Mouse (Mus musculus): ENCODE results near the gene Psors1c2. TPM values are rescaled to one million over a fixed set of nuclear protein-coding genes. Genes with fewer than 3 reads are reported as not detected.
"Not testable (repeated sequence)": the region's sequence is repeated elsewhere in the genome, so short reads cannot be mapped to it uniquely, and the experiment has no call there.

Gene Psors1c2
- polyA plus RNA-seq, 1 experiment from 2014 or later, result 0.81 TPM

DNA sequence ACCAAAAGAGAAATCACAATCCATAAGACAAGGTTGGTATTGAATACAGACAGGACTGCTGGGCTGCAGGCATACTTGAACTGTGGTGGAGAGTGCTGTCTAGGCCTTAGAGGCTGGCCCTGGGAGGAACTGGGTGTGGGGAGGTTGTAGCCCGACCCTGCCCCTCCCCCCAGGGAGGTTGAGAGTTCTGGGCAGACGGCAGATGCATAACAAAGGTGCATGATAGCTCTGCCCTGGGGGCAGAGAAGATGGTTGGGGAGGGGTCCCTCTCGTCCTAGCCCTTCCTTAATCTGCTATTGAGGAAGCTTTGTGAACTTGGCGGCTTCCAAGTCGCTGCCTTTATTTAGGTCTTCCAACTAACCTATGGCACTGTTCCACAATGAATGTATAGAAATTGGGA is 29.2 kb upstream of the Psors1c2 start:
- WGBS, result 33% methylated on average over 5 of the region's 5 CpGs
- no peak overlapping the region for H3K9ac ChIP-seq (replicated peaks; ENCODE audit: low read depth, low read length)
- no peaks in the 10 kb centered on the region for H3K36me3 ChIP-seq (ENCODE audit: control insufficient read depth, insufficient read depth, low read length)
- H3K4me2 ChIP-seq (replicated peaks; ENCODE audit: low read depth, low read length), result no peak overlapping the region
- no peak for ATAC-seq (ENCODE audit: insufficient number of reproducible peaks, insufficient read depth, low FRiP score, low read depth)
- no peak overlapping the region for H3K27ac ChIP-seq (ENCODE audit: low read length)
- no peaks in the 10 kb centered on the region for H3K9me3 ChIP-seq (ENCODE audit: control insufficient read depth, low read depth, low read length)
- no peaks in the 10 kb centered on the region for H3K4me1 ChIP-seq (ENCODE audit: control insufficient read depth, insufficient read depth, low read length)
- H3K4me3 ChIP-seq (ENCODE audit: low read depth, low read length), result no peak overlapping the region
- peaks cover 7% of the 10 kb centered on the region for H3K27me3 ChIP-seq (ENCODE audit: control insufficient read depth, insufficient read depth, low read length)

DNA sequence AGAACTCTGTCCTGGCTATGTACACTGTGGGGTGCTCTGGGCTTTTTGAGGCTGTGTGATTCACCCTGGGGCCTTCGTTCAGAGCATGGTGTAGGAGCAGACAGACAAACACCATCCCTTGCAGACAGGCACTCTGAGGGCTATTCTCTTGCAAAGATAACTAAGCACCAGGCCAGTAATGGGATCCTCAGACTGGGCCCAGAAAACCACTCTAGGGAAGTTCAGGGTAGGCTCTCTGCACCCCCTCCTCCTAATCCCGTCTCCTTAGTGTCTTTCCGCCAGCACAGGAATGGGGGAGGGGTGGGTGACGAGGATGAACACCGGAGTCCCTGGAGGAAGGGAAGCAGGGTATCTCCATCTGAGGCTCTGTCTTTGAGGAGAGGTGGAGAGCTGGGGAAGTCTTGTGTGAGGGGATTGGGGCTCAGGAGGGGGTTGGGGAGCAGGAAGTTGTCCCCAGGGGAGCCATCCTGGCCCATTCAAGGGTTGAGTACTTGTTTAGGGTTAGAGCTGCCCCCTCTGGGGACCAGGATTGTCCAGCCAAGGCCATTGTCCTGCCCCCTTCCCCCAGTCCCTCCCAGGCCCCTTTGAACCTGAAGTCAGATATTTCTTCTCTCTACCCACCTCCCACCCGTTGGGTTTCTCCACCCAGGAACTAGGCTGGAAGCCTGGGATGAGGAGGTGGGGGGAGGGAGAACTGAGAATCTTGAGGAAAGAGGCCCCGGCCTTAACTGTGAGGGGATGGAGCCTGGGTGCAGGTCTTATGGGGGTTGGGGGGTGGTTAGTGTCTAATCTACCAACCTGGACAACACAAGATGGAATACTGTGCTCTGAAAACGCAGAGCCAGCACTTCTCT is 28.1 kb upstream of the Psors1c2 start:
- H3K4me1 ChIP-seq (ENCODE audit: control insufficient read depth, insufficient read depth, low read length), result no peaks in the 10 kb centered on the region
- H3K4me3 ChIP-seq (ENCODE audit: low read depth, low read length), result no peak overlapping the region
- H3K27ac ChIP-seq (ENCODE audit: low read length), result no peak overlapping the region
- WGBS, result 33% methylated on average over 8 of the region's 8 CpGs
- no peaks in the 10 kb centered on the region for H3K36me3 ChIP-seq (ENCODE audit: control insufficient read depth, insufficient read depth, low read length)
- no peak for ATAC-seq (ENCODE audit: insufficient number of reproducible peaks, insufficient read depth, low FRiP score, low read depth)
- H3K9me3 ChIP-seq (ENCODE audit: control insufficient read depth, low read depth, low read length), result no peaks in the 10 kb centered on the region
- no peak overlapping the region for H3K4me2 ChIP-seq (replicated peaks; ENCODE audit: low read depth, low read length)
- no peak overlapping the region for H3K9ac ChIP-seq (replicated peaks; ENCODE audit: low read depth, low read length)
- H3K27me3 ChIP-seq (ENCODE audit: control insufficient read depth, insufficient read depth, low read length), result peaks cover 7% of the 10 kb centered on the region

DNA sequence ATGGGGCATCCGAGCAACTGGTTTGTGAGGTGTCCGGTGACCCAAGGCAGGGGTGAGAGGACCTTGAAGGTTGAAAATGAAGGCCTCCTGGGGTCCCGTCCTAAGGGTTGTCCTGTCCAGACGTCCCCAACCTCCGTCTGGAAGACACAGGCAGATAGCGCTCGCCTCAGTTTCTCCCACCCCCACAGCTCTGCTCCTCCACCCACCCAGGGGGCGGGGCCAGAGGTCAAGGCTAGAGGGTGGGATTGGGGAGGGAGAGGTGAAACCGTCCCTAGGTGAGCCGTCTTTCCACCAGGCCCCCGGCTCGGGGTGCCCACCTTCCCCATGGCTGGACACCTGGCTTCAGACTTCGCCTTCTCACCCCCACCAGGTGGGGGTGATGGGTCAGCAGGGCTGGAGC is 27.2 kb upstream of the Psors1c2 start, which contains the start of gene Pou5f1:
Gene Pou5f1, plus strand, starts transcription at position 243 of the 400 bp plus-strand sequence.
- Histone ChIP-seq H3K9me3 (ENCODE audit: control insufficient read depth, low read depth, low read length) (no peaks in the 10 kb centered on the region), H3K9ac (replicated peaks; ENCODE audit: low read depth, low read length) (no peak within 1 kb of the TSS), H3K4me2 (replicated peaks; ENCODE audit: low read depth, low read length) (no peak within 1 kb of the TSS), H3K27me3 (ENCODE audit: control insufficient read depth, insufficient read depth, low read length) (peaks cover 7% of the 10 kb centered on the region), H3K36me3 (ENCODE audit: control insufficient read depth, insufficient read depth, low read length) (no peaks in the 10 kb centered on the region), H3K4me3 (ENCODE audit: low read depth, low read length) (no peak within 1 kb of the TSS), H3K4me1 (ENCODE audit: control insufficient read depth, insufficient read depth, low read length) (no peaks in the 10 kb centered on the region), H3K27ac (ENCODE audit: low read length) (no peak within 1 kb of the TSS)
- 42% methylated on average over 13 of the region's 13 CpGs for WGBS
- no peak for ATAC-seq (ENCODE audit: insufficient number of reproducible peaks, insufficient read depth, low FRiP score, low read depth)

DNA sequence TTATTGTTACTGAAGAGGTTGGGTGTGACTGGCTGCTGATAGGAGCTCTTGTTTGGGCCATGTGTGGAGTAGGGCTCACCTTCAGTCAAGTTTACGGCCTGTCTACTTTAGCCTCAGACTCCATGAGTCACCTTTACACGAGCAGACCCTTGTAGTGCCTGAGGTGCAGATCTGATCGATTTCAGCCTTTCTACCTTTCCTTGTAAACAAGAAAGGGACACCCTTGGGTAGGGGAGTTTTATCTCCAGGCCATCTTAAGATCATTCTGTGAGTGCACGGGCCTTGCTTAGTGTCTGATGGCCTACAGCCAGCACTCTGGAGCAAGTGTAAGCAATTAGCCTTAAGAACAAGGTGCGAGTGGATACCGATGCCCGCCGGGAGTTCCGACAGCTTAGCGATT is 26.1 kb upstream of the Psors1c2 start:
- no peak overlapping the region for H3K27ac ChIP-seq (ENCODE audit: low read length)
- 16% methylated on average over 10 of the region's 10 CpGs for WGBS
- no peak overlapping the region for H3K9ac ChIP-seq (replicated peaks; ENCODE audit: low read depth, low read length)
- no peak overlapping the region for H3K4me3 ChIP-seq (ENCODE audit: low read depth, low read length)
- H3K4me2 ChIP-seq (replicated peaks; ENCODE audit: low read depth, low read length), result no peak overlapping the region
- H3K36me3 ChIP-seq (ENCODE audit: control insufficient read depth, insufficient read depth, low read length), result no peaks in the 10 kb centered on the region
- H3K27me3 ChIP-seq (ENCODE audit: control insufficient read depth, insufficient read depth, low read length), result peaks cover 7% of the 10 kb centered on the region
- no peaks in the 10 kb centered on the region for H3K4me1 ChIP-seq (ENCODE audit: control insufficient read depth, insufficient read depth, low read length)
- no peak for ATAC-seq (ENCODE audit: insufficient number of reproducible peaks, insufficient read depth, low FRiP score, low read depth)
- H3K9me3 ChIP-seq (ENCODE audit: control insufficient read depth, low read depth, low read length), result no peaks in the 10 kb centered on the region

DNA sequence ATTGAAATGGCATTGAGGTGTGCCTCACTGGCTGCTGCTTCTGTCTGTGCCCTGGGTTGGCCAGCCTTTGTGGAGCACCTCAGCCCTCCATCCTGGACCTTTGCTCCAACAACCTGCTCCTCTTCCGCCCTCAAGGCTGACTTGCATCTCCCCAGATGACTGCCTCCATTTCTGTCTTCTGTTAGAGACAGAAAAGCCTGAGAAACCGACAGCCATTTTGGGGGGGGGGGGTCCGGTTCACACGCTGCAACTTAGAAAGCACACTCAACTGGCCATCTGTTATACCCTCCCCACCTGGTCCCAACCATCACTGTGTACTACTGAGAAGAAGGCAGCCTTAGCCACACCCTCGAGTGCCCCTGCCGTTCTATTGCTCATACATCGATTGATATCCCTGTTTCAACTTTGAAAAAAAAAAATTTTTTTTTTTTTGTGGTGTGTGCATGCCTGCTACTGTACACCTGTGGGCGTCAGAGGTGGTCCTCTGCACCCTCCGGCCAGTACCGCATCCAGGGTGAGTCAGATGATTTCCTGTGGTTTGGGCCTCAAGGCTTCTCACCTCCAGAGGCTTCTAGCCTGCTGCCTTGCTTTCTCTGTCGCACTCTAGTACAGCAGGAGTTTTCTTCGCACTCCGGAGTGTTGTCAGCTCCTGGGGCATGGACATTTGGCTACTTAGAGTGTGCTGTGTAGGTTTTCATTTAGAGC is 25.3 kb upstream of the Psors1c2 start:
- no peak for ATAC-seq (ENCODE audit: insufficient number of reproducible peaks, insufficient read depth, low FRiP score, low read depth)
- Histone ChIP-seq H3K4me2 (replicated peaks; ENCODE audit: low read depth, low read length) (no peak overlapping the region), H3K9me3 (ENCODE audit: control insufficient read depth, low read depth, low read length) (no peaks in the 10 kb centered on the region), H3K27ac (ENCODE audit: low read length) (no peak overlapping the region), H3K9ac (replicated peaks; ENCODE audit: low read depth, low read length) (no peak overlapping the region), H3K27me3 (ENCODE audit: control insufficient read depth, insufficient read depth, low read length) (peaks cover 7% of the 10 kb centered on the region), H3K4me3 (ENCODE audit: low read depth, low read length) (no peak overlapping the region), H3K4me1 (ENCODE audit: control insufficient read depth, insufficient read depth, low read length) (no peaks in the 10 kb centered on the region), H3K36me3 (ENCODE audit: control insufficient read depth, insufficient read depth, low read length) (no peaks in the 10 kb centered on the region)
- 30% methylated on average over 13 of the region's 13 CpGs for WGBS

DNA sequence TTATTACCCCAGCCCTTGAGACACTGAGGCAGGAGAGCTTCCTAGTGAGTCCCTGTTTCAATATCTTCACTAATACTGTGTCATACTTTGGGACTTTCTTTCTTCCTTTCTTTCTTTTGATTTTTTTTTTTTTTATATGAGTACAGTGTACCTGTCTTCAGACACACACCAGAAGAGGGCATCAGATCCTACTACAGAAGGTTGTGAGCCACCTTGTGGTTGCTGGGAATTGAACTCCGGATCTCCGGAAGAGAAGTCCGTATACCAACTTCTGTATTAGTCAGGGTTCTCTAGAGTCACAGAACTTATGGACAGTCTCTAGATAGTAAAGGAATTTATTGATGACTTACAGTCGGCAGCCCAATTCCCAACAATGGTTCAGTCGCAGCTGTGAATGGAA is 24.7 kb upstream of the Psors1c2 start:
- H3K27me3 ChIP-seq (ENCODE audit: control insufficient read depth, insufficient read depth, low read length); H3K36me3 ChIP-seq (ENCODE audit: control insufficient read depth, insufficient read depth, low read length); H3K9ac ChIP-seq (replicated peaks; ENCODE audit: low read depth, low read length); H3K27ac ChIP-seq (ENCODE audit: low read length); H3K4me2 ChIP-seq (replicated peaks; ENCODE audit: low read depth, low read length); H3K4me3 ChIP-seq (ENCODE audit: low read depth, low read length); ATAC-seq (ENCODE audit: insufficient number of reproducible peaks, insufficient read depth, low FRiP score, low read depth); H3K9me3 ChIP-seq (ENCODE audit: control insufficient read depth, low read depth, low read length); H3K4me1 ChIP-seq (ENCODE audit: control insufficient read depth, insufficient read depth, low read length): not testable (repeated sequence)
- 57% methylated on average over 5 of the region's 5 CpGs for WGBS

DNA sequence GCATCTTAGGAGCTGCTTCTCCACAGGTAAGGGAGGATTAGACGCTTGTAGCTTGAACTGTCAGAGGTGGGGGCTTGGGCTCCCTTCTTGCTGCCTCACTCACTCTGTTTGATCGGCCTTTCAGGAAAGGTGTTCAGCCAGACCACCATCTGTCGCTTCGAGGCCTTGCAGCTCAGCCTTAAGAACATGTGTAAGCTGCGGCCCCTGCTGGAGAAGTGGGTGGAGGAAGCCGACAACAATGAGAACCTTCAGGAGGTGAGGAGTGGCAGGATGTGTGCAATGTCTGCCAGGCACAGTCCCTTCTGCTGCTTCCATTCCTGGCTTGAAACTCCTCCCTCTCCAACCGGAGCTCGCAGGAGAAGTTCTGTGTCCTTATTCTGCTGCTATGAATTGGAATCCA is 23.7 kb upstream of the Psors1c2 start:
- no peak for ATAC-seq (ENCODE audit: insufficient number of reproducible peaks, insufficient read depth, low FRiP score, low read depth)
- Histone ChIP-seq H3K9me3 (ENCODE audit: control insufficient read depth, low read depth, low read length) (no peaks in the 10 kb centered on the region), H3K4me3 (ENCODE audit: low read depth, low read length) (no peak overlapping the region), H3K27me3 (ENCODE audit: control insufficient read depth, insufficient read depth, low read length) (peaks cover 7% of the 10 kb centered on the region), H3K27ac (ENCODE audit: low read length) (no peak overlapping the region), H3K36me3 (ENCODE audit: control insufficient read depth, insufficient read depth, low read length) (no peaks in the 10 kb centered on the region), H3K4me1 (ENCODE audit: control insufficient read depth, insufficient read depth, low read length) (peaks cover 1% of the 10 kb centered on the region), H3K4me2 (replicated peaks; ENCODE audit: low read depth, low read length) (no peak overlapping the region), H3K9ac (replicated peaks; ENCODE audit: low read depth, low read length) (no peak overlapping the region)
- WGBS, result 16% methylated on average over 8 of the region's 8 CpGs

DNA sequence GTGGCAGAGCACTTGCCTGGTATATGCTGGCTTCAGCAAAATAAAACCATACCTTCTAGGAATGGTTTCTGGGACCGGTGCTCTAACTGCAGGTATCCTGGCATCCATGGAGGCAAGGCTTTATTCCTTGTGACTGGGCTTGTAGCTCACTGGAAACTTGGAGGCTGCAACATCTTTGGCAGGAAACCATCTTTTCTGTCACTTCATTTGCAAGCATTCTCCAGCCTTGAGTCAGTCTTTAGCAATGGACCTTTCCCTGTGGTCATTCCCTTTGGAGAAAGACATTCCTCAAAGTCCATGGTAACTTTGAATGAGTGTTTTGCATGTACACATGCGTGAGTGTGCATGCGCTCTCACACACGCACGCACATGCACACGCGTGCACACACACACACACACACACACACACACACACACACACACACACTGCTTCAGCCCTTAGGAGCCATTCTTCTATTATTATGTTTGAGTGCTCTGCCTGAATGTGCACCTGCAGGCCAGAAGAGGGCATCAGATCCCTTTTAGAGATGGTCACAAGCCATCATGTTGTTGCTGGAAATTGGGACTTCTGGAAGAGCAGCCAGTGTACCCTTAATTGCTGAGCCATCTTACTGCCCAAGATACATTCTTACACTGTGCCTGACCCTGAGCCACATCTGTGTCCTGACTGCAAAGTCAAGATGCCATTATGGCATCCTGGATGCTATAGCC is 19.9 kb upstream of the Psors1c2 start:
- Histone ChIP-seq H3K27me3 (ENCODE audit: control insufficient read depth, insufficient read depth, low read length) (no peaks in the 10 kb centered on the region), H3K4me1 (ENCODE audit: control insufficient read depth, insufficient read depth, low read length) (peaks cover 25% of the 10 kb centered on the region), H3K9me3 (ENCODE audit: control insufficient read depth, low read depth, low read length) (no peaks in the 10 kb centered on the region), H3K9ac (replicated peaks; ENCODE audit: low read depth, low read length) (no peak overlapping the region), H3K4me3 (ENCODE audit: low read depth, low read length) (no peak overlapping the region), H3K27ac (ENCODE audit: low read length) (no peak overlapping the region), H3K36me3 (ENCODE audit: control insufficient read depth, insufficient read depth, low read length) (no peaks in the 10 kb centered on the region), H3K4me2 (replicated peaks; ENCODE audit: low read depth, low read length) (no peak overlapping the region)
- 94% methylated on average over 7 of the region's 7 CpGs for WGBS
- no peak for ATAC-seq (ENCODE audit: insufficient number of reproducible peaks, insufficient read depth, low FRiP score, low read depth)
